Mouse (Mus musculus) neural tube, embryonic 12.5 days (tissue): ENCODE data around the gene Cd300a. TPM values are rescaled to one million over a fixed set of nuclear protein-coding genes. Genes with fewer than 3 reads are reported as not detected.

Experiments
- ATAC-seq: fragments of 200-750 bp; cut with Nextera tagmentation; 2 replicates; pipeline ENCODE4 v1.8.0; 2017; ENCODE audit warnings: low read depth, mild to moderate bottlenecking, moderate TSS enrichment, moderate library complexity; ENCODE audit not compliant: low FRiP score
- H3K27ac ChIP-seq: fragments of 300-500 bp; sonication (generic); 2 replicates; pipeline ENCODE4 v1.5.1; 2016
- H3K27me3 ChIP-seq: fragments of 300-500 bp; sonication (generic); replicated peaks from 2 replicates; pipeline ENCODE4 v1.6.1; 2016; ENCODE audit warnings: mild to moderate bottlenecking
- H3K36me3 ChIP-seq: fragments of 300-500 bp; sonication (generic); 2 replicates; pipeline ENCODE4 v1.6.1; 2016; ENCODE audit warnings: mild to moderate bottlenecking
- H3K4me1 ChIP-seq: fragments of 300-500 bp; sonication (generic); 2 replicates; pipeline ENCODE4 v1.6.1; 2016
- H3K4me2 ChIP-seq: fragments of 300-500 bp; sonication (generic); replicated peaks from 2 replicates; pipeline ENCODE4 v1.6.1; 2016; ENCODE audit warnings: mild to moderate bottlenecking
- H3K4me3 ChIP-seq: fragments of 300-500 bp; sonication (generic); 2 replicates; pipeline ENCODE4 v1.5.1; 2016
- H3K9ac ChIP-seq: fragments of 300-500 bp; sonication (generic); 2 replicates; pipeline ENCODE4 v1.6.1; 2016; ENCODE audit warnings: mild to moderate bottlenecking
- H3K9me3 ChIP-seq: fragments of 300-500 bp; sonication (generic); 2 replicates; pipeline ENCODE4 v1.6.1; 2016; ENCODE audit warnings: mild to moderate bottlenecking
- WGBS: fragments of 180-500 bp; shearing (Covaris S2); methylation state at CpG from one replicate; pipeline ENCODE4 v1.1.7; 2016; 5-methylcytosine and 5-hydroxymethylcytosine counted together
- polyA plus RNA-seq: library from polyadenylated mRNA; unstranded; fragments of >200 nt; fragmentation: Nextera tagmentation; extraction: Ambion mirVana; gene quantifications from 2 replicates; pipeline ENCODE4 v1.2.1, GENCODE M21; 2016

Gene Cd300a
- 0.74 and 0.87 TPM in 2 replicates for polyA plus RNA-seq

DNA sequence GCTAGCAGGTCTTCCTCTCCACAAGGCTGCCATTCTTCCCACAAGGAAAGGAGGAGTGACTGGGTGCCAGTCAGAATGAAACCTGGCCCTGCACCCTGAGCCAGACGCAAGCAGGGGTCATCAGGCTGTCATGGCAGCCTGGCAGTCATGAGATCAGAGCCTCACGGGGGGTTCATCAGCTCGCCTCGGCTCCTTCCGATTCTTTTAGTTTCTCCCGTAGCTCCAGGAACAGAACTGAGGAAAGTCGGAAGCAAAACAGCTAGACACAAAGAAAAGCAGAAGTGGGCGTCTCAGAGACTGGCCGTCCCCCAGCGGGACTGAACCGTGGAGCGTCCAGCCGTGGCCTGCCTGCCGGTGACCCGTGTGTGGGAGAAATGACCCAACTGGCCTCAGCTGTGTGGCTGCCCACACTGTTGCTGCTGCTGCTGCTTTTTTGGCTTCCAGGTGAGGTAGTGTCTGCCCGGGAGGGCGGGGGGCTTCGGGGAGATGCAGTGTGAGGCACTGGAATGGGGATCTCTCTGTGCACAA lies at the start of gene Cd300a:
Gene Cd300a (plus strand): TSS at position 51 of the 528 bp plus-strand sequence.
- Histone ChIP-seq H3K9me3 (no peaks in the 10 kb centered on the region), H3K4me2 (no peak within 1 kb of the TSS), H3K4me1 (no peaks in the 10 kb centered on the region), H3K9ac (no peak within 1 kb of the TSS), H3K27me3 (0 out of 2 replicates have a peak, but pooled peaks cover 3% of the 10 kb centered on the region), H3K27ac (no peak within 1 kb of the TSS), H3K36me3 (no peaks in the 10 kb centered on the region), H3K4me3 (no peak within 1 kb of the TSS)
- no peak for ATAC-seq
- 67% methylated on average over 18 of the region's 18 CpGs for WGBS

GRCm38 (mm10) chr11:114843818-114844463 lies 45.9 kb upstream of the Cd300a start:
- Histone ChIP-seq H3K4me1 (peaks cover 12% of the 10 kb centered on the region), H3K9ac (0 out of 2 replicates have a peak overlapping the region, but pooled peaks have one; percentile 17), H3K4me3 (no peak overlapping the region), H3K9me3 (0 out of 2 replicates have a peak, but pooled peaks cover 5% of the 10 kb centered on the region), H3K27me3 (peaks cover 4% of the 10 kb centered on the region), H3K36me3 (no peaks in the 10 kb centered on the region), H3K27ac (no peak overlapping the region), H3K4me2 (0 out of 2 replicates have a peak overlapping the region, but pooled peaks have one; percentile 7)
- WGBS: 5% methylated on average over 8 of the region's 8 CpGs
- peak; percentile 41; the same call in 1 of the 2 replicates for ATAC-seq

- no peak for ATAC-seq
- Histone ChIP-seq H3K4me1 (peaks cover 15% of the 10 kb centered on the region), H3K4me3 (no peak overlapping the region), H3K27ac (no peak overlapping the region), H3K9ac (0 out of 2 replicates have a peak overlapping the region, but pooled peaks have one; percentile 17), H3K4me2 (no peak overlapping the region), H3K9me3 (0 out of 2 replicates have a peak, but pooled peaks cover 5% of the 10 kb centered on the region), H3K36me3 (no peaks in the 10 kb centered on the region), H3K27me3 (peaks cover 11% of the 10 kb centered on the region)
- 73% methylated on average over 7 of the region's 7 CpGs for WGBS
Measured at GRCm38 (mm10) chr11:114844464-114845220, 45.2 kb upstream of the Cd300a start.

- Histone ChIP-seq H3K9me3 (0 out of 2 replicates have a peak, but pooled peaks cover 5% of the 10 kb centered on the region), H3K4me1 (peaks cover 30% of the 10 kb centered on the region), H3K27me3 (peaks cover 28% of the 10 kb centered on the region), H3K9ac (no peak overlapping the region), H3K4me3 (no peak overlapping the region), H3K27ac (no peak overlapping the region), H3K4me2 (no peak overlapping the region), H3K36me3 (no peaks in the 10 kb centered on the region)
- 75% methylated on average over 4 of the region's 4 CpGs for WGBS
- ATAC-seq: no peak
Measured at GRCm38 (mm10) chr11:114846336-114846735, 43.5 kb upstream of the Cd300a start.

DNA sequence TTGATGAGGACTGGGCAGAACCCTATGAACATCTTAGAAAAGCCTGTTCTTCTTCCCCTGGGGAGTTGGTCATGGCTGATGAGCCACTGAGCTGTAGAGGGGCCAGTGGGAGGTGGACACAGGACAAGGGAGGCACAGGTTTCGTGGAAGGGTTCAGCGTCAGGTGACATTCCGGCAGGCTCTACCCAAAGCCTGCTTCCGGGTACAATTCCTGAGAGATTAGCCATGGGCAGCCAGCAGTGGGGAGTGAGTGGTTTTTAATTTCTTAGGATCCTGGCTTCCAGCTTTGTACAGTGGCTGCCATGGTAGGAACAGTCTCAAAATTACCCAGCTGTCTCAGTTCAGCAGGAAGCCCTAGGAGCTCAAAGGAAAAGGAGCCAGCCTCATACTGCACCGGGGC lies 42.8 kb upstream of the Cd300a start:
- Histone ChIP-seq H3K27ac (no peak overlapping the region), H3K4me1 (peaks cover 37% of the 10 kb centered on the region), H3K9me3 (0 out of 2 replicates have a peak, but pooled peaks cover 4% of the 10 kb centered on the region), H3K27me3 (peaks cover 35% of the 10 kb centered on the region), H3K4me2 (no peak overlapping the region), H3K4me3 (no peak overlapping the region), H3K36me3 (no peaks in the 10 kb centered on the region), H3K9ac (no peak overlapping the region)
- no peak for ATAC-seq
- 82% methylated on average over 5 of the region's 5 CpGs for WGBS

- H3K4me2 ChIP-seq: no peak overlapping the region
- H3K4me1 ChIP-seq: peaks cover 29% of the 10 kb centered on the region
- no peak overlapping the region for H3K4me3 ChIP-seq
- H3K9ac ChIP-seq: no peak overlapping the region
- WGBS: 5% methylated on average over 2 of the region's 2 CpGs
- no peaks in the 10 kb centered on the region for H3K9me3 ChIP-seq
- ATAC-seq: no peak
- no peaks in the 10 kb centered on the region for H3K36me3 ChIP-seq
- peaks cover 56% of the 10 kb centered on the region for H3K27me3 ChIP-seq
- H3K27ac ChIP-seq: no peak overlapping the region
Measured at GRCm38 (mm10) chr11:114849572-114849971, 40.3 kb upstream of the Cd300a start.

GRCm38 (mm10) chr11:114850066-114850451 lies 39.8 kb upstream of the Cd300a start:
- no peak overlapping the region for H3K4me3 ChIP-seq
- peaks cover 56% of the 10 kb centered on the region for H3K27me3 ChIP-seq
- H3K27ac ChIP-seq: no peak overlapping the region
- no peak overlapping the region for H3K9ac ChIP-seq
- H3K4me2 ChIP-seq: peak overlapping the region; percentile 79; the same call in 1 of the 2 replicates
- 16% methylated on average over 5 of the region's 5 CpGs for WGBS
- H3K9me3 ChIP-seq: no peaks in the 10 kb centered on the region
- peaks cover 27% of the 10 kb centered on the region for H3K4me1 ChIP-seq
- H3K36me3 ChIP-seq: no peaks in the 10 kb centered on the region
- no peak for ATAC-seq

GRCm38 (mm10) chr11:114850452-114851268 lies 39.2 kb upstream of the Cd300a start, which contains the start of gene Gprc5c:
Gene Gprc5c (plus strand): TSS chr11:114851152.
- peaks cover 56% of the 10 kb centered on the region for H3K27me3 ChIP-seq
- H3K36me3 ChIP-seq: no peaks in the 10 kb centered on the region
- H3K9ac ChIP-seq: peak within 1 kb of the TSS; percentile 61
- peak within 1 kb of the TSS; percentile 79 for H3K4me2 ChIP-seq
- H3K27ac ChIP-seq: no peak within 1 kb of the TSS
- peaks cover 27% of the 10 kb centered on the region for H3K4me1 ChIP-seq
- no peak for ATAC-seq
- under 1% methylated on average over 38 of the region's 43 CpGs for WGBS
- peak within 1 kb of the TSS; percentile 49 for H3K4me3 ChIP-seq
- no peaks in the 10 kb centered on the region for H3K9me3 ChIP-seq

GRCm38 (mm10) chr11:114851269-114851607 lies 38.6 kb upstream of the Cd300a start:
- Histone ChIP-seq H3K4me2 (peak overlapping the region; percentile 79), H3K9me3 (no peaks in the 10 kb centered on the region), H3K27me3 (peaks cover 56% of the 10 kb centered on the region), H3K9ac (peak overlapping the region; percentile 61), H3K4me1 (peaks cover 27% of the 10 kb centered on the region), H3K27ac (no peak overlapping the region), H3K36me3 (no peaks in the 10 kb centered on the region), H3K4me3 (peak overlapping the region; percentile 49)
- under 1% methylated on average over 27 of the region's 27 CpGs for WGBS
- ATAC-seq: peak; percentile 30; the same call in 1 of the 2 replicates

DNA sequence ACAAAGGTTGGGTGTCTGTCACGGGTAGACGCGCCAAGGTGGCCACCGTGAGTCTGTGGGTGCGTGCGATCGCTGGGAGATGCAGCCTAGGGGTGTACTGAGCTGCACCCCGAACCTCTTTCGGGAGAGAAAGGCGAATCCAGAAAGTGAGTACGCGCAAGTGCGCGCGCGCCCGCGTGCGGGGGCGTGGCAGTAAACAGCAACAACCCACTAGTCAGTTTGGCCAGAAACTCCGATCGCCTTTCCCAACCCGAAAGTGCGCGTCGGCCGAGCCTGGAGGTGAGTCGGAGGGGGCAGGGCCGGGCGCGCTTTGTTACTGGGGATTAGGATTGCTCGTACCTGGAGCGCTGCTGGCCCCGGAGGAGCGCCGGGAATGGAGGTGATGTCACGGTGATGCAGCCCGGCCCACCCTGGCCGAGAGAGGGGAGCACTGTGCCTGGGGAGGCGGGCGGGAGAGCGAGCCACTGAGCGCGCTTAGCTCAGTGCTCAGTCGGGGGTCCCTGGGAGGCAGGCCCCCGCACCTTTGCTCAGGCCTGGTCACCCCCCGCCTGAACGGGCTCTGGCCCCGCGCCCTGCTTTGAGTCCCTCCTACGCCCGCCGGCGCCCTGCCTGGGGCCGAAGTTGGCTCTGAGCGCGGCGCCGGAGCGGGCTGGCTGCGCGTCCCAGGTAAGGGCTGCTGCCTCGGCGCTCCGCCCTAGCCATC lies 38.1 kb upstream of the Cd300a start:
- under 1% methylated on average over 65 of the region's 65 CpGs for WGBS
- peak overlapping the region; percentile 61 for H3K9ac ChIP-seq
- H3K27me3 ChIP-seq: peaks cover 56% of the 10 kb centered on the region
- peak overlapping the region; percentile 49 for H3K4me3 ChIP-seq
- no peaks in the 10 kb centered on the region for H3K36me3 ChIP-seq
- peak overlapping the region; percentile 79 for H3K4me2 ChIP-seq
- peak; percentile 26; the same call in 1 of the 2 replicates for ATAC-seq
- H3K9me3 ChIP-seq: no peaks in the 10 kb centered on the region
- peaks cover 27% of the 10 kb centered on the region for H3K4me1 ChIP-seq
- H3K27ac ChIP-seq: no peak overlapping the region
